Mouse (Mus musculus) kidney, postnatal 4 days (tissue): ENCODE measurements around the gene Ptgir.
"Not testable (repeated sequence)": the region's sequence is repeated elsewhere in the genome, so short reads cannot be mapped to it uniquely, and the experiment has no call there.

Experiments
- DNase-seq, 2 experiments: peaks; one replicate each; pipeline ENCODE4 v3.0.0; 2021; ENCODE audit warnings: mixed read lengths in 2 of 2

Gene Ptgir

GRCm38 (mm10) chr7:16944808-16945315, 38.6 kb downstream of the Ptgir start:
- DNase-seq = peak in 1 of 2 experiments; percentile 39

DNA sequence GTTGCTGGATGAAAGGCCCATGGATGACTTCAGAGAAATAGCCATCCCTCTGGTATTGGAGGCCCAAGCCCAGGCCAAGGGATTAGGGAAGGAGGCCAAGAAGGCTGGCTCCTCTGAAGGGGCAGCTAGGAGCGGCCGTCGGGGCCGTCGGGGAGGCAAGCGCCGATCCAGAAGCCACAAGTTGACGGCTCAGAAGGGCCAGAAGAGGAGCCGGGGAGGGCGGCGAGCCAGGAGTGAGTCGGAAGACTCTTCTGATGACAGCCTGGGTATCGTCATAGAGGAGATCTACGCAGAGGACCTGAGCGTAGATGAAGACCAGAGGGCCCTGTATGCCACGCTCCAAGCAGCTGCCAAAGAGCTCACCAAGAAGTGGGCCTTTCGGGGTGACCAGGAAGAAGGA, 39.1 kb downstream of the Ptgir start:
- peak; percentile 13 to 34 for DNase-seq

DNA sequence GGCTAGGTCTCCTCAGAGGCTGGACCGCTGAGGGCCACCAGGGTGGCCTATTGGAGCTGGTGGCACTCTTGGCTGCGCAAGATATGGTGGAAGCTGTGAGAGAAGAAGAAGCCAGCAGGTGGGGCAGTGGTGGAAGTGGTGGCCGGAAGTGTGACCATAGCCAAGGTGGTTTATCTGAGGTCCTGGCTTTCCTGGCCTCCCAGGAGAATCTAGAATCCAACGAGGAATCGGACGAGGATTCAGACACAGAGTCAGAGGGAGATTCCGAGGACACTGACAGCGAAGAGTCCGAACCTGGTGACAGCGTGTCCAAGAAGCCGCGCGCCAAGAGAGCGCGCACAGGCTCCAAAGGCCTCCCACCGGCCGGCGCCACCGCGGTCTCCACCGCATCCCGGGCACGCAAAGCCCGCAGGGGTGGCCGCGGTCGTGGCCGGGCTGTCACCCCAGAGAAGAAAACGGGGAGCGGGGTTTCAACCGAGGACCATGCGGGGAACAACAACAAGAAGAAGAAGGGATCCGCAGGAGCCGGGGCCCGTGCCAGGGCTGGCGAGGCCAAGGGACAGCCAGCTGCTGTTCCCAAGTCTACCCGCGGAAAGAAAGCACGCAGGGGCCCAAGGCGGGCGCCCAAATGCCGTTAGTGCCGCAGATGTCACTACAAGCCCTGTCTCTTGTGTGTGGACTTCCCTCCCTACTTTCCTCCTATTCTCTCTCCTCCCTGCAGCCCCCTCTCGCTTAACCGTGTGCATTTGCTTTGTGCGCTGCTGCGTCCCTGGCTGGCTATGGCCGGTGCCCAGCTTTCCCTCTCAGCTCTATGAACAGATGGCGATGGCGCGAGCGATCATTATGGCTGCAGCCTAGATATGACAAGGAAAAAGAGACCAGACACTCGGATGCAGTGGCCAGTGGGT, 40.4 kb downstream of the Ptgir start:
- DNase-seq = peak; percentile 55 to 60

DNA sequence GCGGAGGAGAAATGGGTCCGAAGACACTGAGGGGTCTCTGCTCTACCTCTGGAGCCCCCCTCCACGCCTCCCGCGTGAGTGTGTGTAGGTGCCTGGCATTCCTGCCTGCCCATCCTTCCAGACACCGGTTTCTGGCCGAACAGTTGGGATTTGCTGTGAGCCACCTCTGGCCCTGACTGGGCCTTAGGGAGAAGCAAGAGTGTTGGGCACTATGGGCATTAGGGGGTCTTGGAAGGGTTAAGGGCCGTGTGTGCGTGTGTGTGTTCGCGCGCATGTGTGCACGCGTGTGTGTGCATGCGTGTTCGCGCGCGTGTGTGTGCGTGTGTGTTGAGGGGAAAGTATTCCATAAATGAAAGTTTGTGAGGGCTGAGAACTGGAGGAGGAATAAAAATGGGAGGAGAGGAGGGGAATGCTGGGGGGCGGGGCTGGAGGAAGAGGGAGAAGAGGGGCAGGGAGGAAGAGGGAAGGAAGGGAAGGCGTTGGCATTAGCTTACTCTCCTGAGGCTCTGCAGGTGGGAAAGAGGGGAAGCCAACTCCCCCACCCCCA, 41.1 kb downstream of the Ptgir start:
- peak; percentile 47 to 48 for DNase-seq

GRCm38 (mm10) chr7:16947959-16948361, 41.7 kb downstream of the Ptgir start:
- peak; percentile 66 to 73 for DNase-seq

DNA sequence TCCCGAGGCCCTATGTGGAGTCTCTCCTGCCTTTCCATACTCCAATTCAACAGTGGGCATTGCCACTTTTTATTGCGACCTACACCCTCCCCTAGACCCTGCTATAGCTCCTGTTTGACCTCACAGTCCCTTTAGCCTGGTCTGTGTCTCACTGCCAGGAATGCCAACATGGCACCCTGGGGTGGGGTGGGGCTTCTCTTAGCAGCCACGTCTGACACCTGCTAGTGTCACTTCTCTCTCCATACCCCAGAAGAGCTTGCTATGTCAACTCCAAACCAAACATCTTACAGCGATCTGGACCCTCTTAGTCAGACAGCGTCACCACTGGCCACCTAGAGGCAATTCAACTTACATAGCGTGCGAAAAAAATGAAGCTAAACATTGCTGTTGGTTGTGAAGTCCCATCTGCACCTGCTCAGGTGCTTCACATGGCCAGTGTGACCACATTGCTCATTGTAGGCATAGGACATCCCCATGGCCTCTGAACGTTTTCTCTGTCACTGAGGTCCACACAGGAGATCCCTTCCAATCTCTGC, 42.7 kb downstream of the Ptgir start:
- no peak for DNase-seq

DNA sequence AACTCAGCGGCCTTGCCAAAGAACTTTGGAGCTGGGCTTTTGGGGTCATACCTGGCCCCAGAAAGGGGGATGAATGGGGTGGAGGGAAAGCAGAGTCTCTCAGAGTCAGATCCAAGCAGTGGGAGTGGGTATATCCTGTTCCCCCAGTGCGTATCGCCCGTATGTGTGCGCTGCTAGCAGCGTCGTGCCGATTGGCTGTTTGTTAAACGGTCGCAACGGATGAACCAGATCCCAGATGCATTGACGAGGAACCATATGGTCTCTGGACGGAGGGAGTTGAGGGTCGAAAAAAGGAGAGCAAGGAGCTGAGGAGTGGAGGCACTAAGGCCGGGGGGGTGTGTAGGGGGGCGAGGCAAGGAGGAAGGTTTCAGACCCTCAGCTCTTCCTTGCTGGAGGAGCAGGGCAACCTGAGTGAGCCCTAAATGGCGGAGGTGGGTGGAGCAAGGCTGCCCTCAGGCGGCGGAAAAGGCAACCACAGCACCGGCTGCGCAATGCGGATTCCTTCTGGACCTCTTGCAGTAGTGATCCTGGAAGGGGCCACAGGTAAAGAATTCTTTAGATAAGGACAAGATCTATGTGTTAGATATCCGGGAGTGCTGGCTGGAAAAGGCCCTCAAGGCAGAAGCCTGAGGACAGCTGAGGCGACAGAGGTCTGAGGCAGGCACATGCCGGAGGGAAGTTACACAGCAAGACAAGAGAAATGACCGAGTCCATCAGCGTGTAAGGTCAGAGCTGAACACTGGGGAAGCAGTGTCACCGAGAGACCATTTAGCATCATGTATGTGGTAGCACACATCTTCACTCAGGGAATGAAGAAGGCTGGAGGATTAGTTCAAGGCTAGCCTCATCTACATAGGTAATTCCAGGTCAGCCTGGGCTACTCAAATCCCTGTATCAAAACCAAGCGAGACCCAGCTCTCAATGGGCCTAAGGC, 43.9 kb downstream of the Ptgir start:
- DNase-seq = peak; percentile 86 to 88

DNA sequence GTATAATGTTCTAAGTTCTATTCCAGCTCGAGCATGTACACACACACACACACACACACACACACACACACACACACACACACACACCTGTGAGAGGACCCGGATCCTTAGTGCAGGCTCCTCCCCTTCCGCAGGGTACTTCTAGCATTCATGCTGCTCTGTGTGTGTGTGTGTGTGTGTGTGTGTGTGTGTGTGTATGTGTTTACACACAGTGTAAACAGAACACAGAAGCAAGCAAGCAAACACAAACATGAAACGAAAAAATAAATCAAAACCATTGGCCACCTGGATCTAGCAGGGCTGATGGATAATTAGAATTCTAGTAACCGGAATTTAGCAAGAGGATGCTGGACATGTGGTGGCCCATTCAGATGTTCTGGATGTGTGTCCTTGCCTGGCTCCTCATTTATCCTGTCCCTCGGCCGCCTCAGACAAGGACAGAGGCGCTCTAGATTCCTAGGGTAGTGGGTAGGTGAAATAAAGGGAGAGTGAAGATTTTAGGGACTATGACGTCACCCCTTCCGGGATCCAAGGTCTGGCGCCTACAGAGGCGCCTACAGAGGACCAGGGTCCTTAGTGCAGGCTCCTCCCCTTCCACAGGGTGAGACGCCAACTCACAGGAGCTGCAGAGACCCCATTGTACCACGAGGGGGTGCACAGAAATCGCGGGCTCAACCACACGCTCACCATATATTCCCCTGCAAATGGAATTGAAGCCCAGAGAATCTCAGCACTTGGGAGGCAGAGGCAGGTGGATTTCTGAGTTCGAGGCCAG, 44.8 kb downstream of the Ptgir start:
- peak; percentile 87 to 89 for DNase-seq

DNA sequence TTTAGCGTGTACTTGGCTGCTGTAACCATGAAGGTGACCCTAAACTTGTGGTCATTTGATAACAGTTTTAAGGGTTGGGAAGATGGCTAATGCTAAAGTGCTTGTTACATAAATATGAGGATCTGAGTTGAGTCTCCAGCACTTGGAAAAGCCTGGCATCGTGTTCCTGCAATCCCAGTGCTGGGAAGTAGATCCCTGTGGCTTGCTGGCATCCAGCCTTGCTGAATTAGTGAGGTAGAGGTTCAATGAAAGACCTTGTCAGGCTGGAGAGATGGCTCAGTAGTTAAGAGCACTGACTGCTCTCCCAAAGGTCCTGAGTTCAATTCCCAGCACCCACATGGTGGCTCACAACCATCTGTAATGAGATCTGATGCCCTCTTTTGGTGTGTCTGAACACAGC, 47.5 kb downstream of the Ptgir start:
- not testable (repeated sequence) for DNase-seq

DNA sequence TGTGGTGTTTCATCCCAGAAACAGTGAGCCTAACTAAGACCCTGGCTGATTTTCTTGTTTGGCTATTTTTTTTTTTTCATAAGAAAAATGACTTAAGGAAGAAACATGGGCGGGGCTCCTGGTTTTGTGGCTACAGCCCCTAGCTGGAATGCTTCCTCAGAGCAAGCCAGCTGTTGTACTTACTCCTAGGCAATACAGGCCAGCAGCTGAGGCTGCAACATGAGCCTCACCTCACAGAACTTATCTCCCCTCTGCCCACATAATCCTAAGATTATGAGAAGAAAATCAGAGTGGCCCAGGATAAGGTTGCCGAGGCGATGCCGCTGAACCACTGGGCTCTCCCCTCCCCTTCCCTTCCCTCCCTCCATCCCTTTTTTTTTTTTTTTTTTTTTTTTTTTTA, 49.4 kb downstream of the Ptgir start:
- no peak for DNase-seq

- DNase-seq = no peak
These were observed 50.3 kb downstream of the Ptgir start for GRCm38 (mm10) chr7:16956410-16957265.

- DNase-seq = peak; percentile 79 to 86
These were observed 53.4 kb downstream of the Ptgir start, which contains the start of gene Pnmal1 for GRCm38 (mm10) chr7:16959539-16960187. Pnmal1 (plus strand) TSS chr7:16959679.
